Mouse (Mus musculus) left cerebral cortex, adult 11 months (tissue): ENCODE measurements around the gene Prr12.

Experiments used
- DNase-seq: peaks from one replicate; pipeline ENCODE4 v3.0.0; 2022; ENCODE audit warnings: low spot score

Gene Prr12

DNA sequence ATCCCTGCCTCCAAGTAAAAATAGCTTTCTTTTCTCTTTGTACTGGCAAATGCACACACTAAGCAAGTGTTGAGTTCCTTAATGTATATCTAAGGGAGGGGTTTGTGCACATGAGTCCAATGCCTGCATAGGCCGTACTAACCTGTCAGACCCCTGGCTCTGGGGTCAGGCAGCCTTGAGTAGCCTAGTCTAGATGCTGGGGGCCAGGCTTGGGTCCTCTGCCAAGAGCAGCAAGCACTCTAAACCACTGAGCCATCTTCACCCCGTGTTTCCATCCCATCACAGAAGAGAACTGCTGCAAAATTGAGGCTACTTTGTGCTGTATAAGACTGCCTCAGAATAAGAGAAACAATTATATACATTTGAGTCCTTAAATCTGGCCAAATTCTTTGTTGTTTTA is 25.1 kb upstream of the Prr12 start:
- DNase-seq, result no peak

DNA sequence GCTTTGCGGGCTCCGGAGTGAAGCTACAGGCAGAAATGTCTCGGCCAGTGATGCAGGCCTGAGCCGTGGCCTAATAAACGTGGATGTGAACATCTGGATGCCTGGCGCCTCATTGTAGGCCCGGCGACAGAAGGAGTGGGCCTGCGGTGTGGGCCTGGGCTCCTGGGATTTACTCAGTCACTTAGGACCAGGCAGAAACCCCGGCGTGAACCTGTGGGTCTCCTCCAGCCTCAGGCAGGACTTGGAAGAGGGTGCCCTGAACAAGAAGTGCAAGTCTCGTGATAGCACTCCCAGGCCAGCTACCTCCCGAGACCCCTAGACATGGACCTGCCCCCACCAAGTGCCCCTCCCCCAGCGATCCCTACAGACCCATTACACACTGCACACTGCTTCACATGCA is 24.6 kb upstream of the Prr12 start:
- DNase-seq, result no peak

DNA sequence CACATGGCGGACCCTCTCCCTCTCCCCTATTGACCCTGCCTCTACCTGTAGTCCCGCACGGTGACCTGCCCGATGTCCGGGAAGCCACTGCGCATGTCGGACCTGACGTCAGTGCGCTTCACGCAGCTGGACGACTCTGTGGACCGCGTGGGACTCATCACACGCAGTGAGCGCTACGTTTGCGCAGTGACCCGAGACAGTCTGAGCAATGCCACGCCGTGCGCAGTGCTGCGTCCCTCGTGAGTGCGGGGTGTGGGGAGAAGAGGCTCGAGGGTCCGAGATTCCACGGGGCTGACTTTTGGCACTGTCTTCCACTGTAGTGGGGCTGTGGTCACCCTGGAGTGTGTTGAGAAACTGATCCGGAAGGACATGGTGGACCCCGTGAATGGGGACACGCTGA is 23.8 kb upstream of the Prr12 start:
- DNase-seq, result no peak

DNA sequence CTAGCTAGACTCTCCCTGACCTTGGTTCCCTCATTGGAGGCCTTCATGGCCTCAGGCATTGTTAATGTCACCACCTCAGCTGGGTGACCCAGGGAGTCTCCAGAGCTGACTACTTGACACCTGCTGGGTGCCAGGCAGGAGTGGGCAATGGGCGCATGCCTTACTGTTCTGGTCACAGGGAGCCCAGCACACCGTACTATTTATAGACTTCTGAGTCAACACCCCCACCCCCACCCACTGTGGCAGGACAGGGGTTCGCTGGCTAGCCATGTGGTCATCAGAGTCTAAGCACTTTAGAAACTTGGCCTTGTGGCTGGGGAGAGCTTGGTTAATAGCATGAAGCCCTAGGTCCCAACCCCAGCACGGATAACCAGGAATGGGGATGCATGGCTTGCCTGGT is 22.7 kb upstream of the Prr12 start:
- DNase-seq, result no peak

GRCm38 (mm10) chr7:45073949-45074348 is 21.3 kb upstream of the Prr12 start:
- DNase-seq, result no peak

GRCm38 (mm10) chr7:45073171-45073707 is 20.6 kb upstream of the Prr12 start:
- DNase-seq, result no peak

DNA sequence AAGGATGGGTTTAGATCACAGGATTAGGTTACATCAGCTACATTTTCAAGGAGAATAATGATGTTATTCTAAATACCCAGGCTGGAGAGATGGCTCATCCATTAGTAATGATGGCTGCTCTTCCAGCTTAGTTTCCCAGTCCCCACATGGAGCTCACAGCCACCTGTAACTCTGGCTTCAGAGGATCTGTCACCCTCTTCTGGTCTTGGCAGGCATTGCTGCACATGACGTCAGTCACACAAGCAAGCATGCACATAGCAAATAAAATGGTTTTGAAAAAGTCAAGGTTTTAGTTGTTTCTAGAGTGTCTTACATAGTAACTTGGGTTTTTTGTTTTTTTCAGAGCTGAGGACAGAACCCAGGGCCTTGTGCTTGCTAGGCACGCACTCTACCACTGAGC is 19.5 kb upstream of the Prr12 start:
- DNase-seq, result no peak

- no peak for DNase-seq
These were observed 17.0 kb upstream of the Prr12 start for GRCm38 (mm10) chr7:45069671-45070070.

DNA sequence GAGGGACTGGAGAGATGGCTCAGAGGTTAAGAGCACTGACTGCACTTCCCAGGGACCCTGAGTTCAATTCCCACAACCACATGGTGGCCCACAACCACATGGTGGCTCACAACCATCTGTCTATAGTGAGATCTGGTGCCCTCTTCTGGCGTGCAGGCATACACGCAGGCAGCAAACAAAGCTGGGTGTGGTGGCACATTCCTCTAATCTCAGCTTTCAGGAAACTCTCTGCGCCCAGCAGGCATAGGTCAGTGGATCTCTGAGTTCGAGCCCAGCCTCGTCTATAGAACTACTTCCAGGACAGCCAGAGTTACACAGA is 15.3 kb upstream of the Prr12 start:
- DNase-seq, result no peak

GRCm38 (mm10) chr7:45067190-45067999 is 14.7 kb upstream of the Prr12 start:
- DNase-seq, result no peak

DNA sequence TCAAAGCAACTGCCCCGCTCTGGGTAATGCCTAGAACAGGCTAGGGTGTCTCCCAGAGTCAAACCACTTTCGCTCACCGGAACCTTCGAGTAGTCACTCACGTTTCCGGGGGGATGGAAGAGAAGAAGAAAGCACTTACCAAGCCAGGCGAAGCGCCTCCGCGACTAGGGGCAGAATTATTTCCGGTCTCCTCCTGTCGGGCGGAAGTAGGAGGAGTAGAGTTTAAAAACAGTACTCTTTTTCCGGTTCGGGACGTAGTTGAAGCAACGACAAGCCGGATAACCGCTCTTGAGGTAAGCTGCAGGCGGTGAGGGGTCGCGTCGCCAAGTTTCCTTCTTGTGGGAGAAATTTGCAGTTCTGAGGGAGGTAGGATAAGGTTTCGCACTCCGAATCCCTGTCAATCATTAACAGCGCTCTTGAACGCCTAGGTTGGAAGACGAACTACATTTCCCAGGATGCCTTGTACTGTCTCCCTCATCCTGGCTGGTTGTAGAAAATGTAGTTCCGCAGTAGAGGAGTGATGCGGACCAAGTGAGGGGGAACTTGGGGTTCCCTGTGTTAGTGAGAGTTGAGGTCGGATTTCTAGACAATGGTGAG is 9.7 kb upstream of the Prr12 start, which contains the start of the genes Nosip and Prrg2:
Gene Nosip (plus strand): TSS at position 191 of the 597 bp plus-strand sequence.
Gene Prrg2 (minus strand): TSS at position 439 of the 597 bp plus-strand sequence.
- DNase-seq, result peak; percentile 91

- DNase-seq, result no peak
These were observed 8.9 kb upstream of the Prr12 start for GRCm38 (mm10) chr7:45061532-45062075.

GRCm38 (mm10) chr7:45060632-45061122 is 8.0 kb upstream of the Prr12 start:
- no peak for DNase-seq

DNA sequence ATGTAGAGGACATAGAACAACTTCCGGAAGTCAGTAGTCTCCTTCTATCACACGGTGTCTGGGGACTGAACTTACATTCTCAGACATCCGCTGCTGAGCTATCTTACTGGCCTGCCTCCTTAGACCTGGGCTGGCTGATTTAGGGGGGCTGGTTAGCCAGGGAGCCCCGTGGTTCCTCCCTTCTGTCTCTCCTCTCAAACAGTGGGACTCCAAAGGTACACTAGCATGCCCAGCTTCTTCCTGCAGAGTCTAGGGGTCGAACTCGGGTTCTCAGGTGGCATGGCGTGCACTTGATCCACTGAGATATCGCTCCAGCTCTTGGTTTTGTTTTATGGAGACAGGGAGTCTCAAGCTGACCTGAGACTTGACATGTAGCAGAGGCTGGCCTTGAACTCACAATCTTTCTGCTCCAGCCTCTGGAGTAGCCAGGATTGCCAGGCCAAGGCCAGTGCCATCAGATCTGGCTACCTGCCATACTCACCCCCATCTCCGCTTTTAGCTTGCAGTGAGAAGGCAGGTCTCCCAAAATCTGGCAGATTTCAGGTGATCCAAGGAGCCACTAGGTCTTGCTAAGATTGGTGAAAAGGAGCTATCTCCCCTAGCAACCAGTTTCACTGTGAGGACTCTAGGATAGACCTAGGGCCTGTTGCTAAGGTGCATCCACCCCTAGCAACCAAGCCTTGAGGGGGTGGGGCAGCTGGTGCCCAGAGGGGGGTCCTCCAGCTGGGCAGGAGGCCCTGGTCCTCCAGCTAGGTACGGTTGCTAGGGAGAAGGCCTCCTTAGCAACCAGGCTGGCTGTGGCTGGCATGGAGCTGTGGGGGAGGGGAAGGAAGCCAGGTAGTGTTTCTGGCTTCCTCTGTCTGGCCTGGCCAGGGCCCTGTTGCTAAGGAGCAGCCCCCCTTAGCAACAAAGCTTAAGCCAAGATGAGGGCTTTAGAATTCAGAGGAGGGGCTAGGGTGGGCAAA is 6.2 kb upstream of the Prr12 start:
- DNase-seq, result no peak

DNA sequence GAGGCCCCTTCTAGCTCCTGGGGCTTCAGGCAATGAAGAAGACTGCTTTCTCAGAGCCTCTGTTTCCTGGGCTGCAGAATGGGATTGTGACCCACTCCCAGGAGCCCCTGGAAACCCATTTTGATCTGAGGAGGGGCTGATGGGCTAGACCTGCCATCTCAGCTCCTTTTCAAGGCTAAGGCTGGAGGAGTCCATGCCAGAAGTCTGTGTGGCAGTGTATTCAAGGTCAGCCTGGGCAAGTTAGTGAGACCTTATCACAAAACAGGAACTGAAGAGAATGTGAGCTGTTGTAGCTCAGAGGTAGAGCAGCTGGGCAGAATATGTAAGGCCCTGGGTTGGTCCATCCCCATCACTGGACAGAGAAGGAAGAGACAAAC is 4.3 kb upstream of the Prr12 start:
- no peak for DNase-seq

GRCm38 (mm10) chr7:45056329-45056971 is 3.8 kb upstream of the Prr12 start:
- DNase-seq, result no peak

- DNase-seq, result peak; percentile 96
These were observed 1.3 kb upstream of the Prr12 start for GRCm38 (mm10) chr7:45053931-45054510.

DNA sequence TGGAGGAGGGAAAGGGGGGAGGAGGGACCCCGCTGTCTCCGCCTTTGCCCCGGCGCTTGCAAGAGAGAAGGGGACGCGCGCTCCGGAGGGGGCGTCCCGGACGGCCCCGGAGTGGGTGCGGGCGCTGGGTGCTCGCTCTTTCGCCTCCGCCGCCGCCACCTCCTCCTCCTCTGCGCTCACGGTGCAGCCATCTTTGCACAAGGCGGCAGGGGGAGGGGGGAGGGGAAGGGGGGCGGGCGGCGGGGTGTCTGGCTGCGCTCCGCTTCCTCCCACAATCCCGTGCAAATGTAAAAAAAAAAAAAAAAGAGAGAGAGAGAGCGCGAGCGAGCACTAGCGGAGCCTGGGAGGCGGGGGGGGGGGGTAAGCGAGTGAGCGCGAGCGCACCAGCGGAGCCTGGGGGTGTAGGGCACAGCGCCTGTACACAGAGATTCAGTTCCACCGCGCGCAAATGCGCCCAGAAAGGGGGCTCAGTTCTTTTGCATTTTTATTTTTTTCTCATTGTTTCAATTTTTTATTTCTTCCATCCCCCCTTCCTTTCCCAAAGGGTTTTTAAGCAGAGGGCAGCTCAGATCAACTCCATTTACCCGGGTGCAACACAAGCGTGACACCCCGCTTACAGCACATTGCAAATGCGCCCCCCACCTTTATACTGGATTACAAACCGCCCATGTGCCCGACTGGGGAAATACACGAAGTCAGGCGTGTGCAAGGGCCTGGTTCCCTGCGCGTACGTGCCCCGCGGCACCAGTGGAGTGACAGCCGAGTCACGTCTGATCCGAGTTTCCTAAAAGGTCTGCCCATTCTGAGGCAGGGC is 643 bp upstream of the Prr12 start:
- DNase-seq, result peak; percentile 52

DNA sequence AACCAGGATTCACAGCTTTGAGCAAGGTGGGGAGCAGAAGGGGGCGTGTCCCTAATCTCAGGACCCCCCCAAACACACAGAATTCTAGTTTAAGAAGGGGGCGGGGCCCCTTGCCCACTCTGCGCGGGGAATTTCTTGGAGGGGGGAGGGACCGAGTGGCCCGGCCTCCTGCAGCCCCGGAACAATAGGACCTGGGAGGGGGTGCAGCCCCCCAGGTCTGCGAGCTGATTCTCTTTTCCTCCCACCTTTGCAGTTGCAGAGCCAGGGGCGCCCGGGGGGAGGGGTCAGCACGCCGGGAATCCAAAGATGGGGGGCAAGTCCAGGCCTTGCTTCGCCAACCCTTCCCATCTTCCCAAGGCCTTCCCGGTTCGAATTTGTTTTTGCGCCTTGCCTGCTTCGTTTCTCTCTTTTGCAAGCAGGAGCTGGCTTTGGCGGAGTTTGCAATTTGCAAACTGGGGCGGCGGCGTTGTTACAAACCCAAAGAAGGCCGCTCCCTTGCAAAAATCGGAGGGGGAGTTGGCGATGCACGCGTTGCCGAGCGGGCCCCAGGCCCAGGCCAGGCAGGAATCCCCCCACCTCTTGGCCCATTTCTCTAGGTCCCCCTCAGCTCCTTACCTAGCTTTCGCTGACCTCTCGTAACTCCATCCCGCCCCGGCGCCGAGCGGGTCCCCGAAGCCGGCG is 360 bp downstream of the Prr12 start:
- DNase-seq, result no peak

- no peak for DNase-seq
These were observed 1.1 kb downstream of the Prr12 start for GRCm38 (mm10) chr7:45051601-45051974.
